Mouse (Mus musculus) layer of hippocampus, postnatal 10 days (tissue): ENCODE data around the gene Kctd11. TPM values are rescaled to one million over a fixed set of nuclear protein-coding genes. Genes with fewer than 3 reads are reported as not detected.

Experiments used
- DNase-seq, 2 experiments: peaks; one replicate each; pipeline ENCODE4 v3.0.0; 2021; ENCODE audit warnings: low spot score in 2 of 2
- microRNA-seq, 2 experiments: library from miRNA; unstranded; fragments of <30 nt; microRNA quantifications; one replicate each; pipeline ENCODE4 v1.2.0; 2021
- total RNA-seq, 2 experiments: library from RNA; stranded (reverse); gene quantifications; 2 replicates each; pipeline ENCODE4 v1.2.3; 2021

The Kctd11 gene
- total RNA-seq, 2 experiments from 2014 or later, result 0.85 TPM

GRCm38 (mm10) chr11:69849128-69849527 lies 32.1 kb downstream of the Kctd11 start:
- DNase-seq, result no peak

GRCm38 (mm10) chr11:69848021-69848420 lies 33.2 kb downstream of the Kctd11 start:
- DNase-seq, result no peak

DNA sequence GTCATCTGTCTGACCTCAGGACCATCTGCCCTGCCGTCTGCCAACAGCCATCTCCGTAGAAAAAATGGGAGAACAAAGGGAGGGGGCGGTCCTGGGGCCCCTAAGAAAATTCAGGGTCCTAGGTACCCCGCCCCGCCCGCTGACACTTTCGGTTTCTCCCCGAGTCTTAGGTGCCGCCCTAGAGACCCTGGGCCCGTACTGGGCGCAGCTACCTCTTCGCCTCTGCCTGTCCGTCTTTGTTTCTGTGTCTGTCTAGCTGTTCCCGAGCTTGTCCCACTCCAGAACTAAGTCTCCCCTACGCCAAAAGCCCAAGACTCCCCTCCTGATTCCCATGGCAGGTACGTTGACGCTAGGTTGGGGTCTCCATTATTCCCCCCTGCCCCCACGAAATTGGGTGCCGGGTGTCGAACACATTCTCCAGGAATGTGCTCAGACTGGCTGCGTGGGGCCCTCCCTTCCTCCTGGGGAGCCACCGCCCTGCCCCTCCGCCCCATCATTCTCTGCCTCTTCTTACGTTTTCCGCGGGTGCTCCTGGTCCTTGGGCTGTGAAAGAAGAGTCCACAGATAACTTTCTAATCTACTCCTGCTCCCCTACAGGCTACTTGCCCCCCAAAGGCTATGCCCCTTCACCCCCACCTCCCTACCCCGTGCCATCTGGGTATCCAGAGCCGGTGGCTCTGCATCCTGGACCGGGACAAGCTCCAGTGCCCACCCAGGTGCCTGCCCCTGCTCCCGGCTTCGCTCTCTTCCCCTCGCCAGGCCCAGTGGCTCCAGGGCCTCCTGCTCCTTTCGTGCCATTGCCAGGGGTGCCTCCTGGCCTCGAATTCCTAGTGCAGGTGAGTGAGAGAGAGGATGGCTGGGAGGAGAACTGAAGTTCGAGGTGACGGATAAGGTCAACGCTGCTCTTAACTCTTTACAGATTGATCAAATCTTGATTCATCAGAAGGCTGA lies 34.2 kb downstream of the Kctd11 start:
- peak in 1 of 2 experiments; percentile 37 for DNase-seq

GRCm38 (mm10) chr11:69846198-69846680 lies 35.0 kb downstream of the Kctd11 start, which contains the start of gene Plscr3:
TSS of gene Plscr3 (plus strand) at chr11:69846376.
- peak; percentile 89 to 95 for DNase-seq

DNA sequence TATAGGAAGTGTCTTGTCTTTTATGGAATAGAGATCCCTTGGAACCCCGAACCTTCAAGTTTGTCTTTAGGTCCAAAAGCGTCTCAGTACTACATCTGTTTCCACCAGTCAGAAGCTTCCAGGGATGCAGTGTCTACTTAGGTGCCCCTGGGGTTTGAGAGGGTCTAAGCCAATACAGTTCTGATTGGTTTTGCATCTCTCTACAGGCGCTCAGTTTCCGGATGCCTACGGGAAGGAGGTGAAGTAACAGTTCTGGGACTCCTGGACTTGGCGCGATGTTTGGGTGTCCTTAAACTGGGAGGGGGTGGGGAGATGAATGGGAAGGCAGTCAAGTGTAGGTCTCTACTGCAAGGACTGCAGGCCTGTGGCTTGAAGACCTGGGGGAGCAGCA lies 42.5 kb downstream of the Kctd11 start:
- DNase-seq, result no peak

DNA sequence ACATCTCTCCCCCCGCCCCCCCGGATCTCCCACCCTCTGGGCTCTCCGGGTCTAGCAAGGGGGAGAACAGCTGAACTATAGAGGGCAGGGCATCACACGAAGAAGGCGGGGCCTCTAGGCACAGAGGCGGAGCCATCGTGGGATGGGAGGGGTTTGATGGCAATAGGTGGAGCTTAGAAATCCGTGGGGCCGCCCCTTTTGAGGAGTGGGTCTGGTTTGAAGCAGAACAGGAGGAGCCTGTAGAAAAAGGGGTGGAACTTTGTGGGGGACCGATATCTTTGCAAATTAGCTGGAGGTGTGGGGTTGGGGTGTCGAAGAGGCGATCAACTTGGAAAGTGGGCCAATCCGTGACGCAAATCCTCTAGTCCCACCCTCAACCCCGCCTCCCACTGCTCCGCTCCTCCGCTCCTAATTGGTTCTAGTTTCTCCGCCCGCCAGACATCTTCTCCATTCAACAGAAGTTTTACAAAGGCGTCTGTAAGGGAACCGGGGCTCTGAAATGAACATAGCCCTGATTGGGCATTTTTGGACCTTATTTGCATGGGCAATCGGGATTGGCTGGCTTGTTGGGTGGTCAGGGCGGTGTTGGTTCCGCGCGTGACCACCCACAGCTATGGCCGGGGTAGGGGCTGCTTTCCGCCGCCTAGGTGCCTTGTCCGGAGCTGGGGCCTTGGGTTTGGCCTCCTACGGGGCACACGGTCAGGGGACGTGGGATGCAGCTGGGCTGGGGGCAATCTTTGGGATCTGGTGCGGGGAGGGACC lies 43.1 kb downstream of the Kctd11 start, which contains the start of gene Tmem256:
TSS of gene Tmem256 (plus strand) at position 563 of the 762 bp plus-strand sequence.
- DNase-seq, result peak; percentile 95 to 97

DNA sequence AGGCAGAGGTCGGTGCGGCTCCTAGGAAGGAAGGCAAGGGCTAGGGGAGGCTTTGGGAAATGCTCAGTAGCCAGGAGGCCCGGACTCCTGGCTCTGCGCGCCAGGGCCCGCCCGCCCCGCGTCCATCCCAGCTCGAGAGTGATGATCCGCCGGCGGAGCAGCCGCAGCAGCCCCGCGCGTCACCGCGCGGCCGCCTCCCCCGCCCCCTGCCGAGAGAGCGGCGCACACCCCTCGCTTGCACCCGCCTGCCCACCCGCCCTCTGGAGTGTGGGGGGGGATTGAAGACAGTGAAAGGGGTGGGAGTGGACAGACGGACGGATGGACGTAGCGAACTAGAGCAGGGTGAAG lies 43.6 kb downstream of the Kctd11 start, which contains the start of gene Nlgn2:
TSS of gene Nlgn2 (minus strand) at position 181 of the 348 bp plus-strand sequence.
- no peak for DNase-seq

DNA sequence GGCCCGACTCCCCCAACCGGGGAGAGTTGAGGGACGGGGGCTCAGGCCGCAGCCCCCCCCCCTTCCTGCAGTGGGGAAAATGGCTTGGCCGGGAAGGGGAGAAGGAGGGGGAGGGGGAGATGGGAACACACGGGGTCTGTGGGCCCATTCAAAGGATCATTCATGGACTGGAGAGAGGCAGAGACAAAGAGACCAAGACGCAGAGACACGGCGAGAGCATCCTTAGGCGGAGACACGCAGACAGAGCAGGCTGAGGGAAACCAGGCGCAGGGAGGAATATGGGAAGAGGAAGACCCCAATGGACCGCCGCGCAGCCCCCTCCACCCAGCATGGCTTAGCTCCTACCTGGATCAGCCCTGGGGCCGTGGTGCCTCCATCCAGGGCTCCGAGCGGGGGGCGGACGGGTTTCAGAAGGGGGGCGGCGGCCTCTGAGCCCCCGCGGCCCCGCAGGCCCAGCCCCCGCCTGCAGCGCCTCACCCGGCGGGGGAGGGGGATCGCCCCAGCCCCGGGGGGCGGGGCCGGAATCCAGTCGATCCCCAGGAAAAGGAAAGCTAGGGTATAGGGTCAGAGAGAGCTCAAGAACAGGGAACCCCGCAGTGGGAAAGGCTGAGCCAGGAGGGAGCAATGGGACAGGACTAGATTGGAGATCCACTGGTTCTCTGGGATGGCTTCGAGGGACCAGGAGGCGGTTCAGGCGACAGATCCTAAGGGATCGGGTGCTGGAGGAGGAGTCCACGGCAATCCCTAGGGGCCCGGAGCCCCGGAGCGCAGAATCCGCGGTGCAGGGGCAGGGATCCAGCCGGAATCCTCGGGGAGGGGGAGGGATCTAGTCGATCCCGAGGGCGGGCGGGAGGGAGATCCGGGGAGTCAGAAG lies 44.3 kb downstream of the Kctd11 start:
- DNase-seq, result peak; percentile 49 to 68

DNA sequence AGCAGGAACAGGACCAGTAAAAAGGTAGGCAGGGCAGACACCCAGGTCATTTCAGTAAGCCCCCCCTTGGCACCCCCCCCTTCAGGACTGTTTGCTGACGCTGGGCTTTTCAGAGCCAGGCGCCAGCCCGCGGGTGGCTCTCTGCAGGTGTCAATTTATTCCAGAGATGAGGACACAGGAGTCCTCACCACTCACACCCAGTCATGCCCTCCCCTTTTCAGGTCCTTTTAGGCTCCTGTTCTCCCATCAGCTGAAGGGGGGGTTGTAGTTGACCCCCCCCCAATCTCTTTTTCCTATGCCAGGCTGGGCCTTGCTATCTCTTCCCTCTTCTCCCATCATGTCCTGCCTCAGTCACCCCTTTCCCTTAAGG lies 45.3 kb downstream of the Kctd11 start:
- no peak for DNase-seq

DNA sequence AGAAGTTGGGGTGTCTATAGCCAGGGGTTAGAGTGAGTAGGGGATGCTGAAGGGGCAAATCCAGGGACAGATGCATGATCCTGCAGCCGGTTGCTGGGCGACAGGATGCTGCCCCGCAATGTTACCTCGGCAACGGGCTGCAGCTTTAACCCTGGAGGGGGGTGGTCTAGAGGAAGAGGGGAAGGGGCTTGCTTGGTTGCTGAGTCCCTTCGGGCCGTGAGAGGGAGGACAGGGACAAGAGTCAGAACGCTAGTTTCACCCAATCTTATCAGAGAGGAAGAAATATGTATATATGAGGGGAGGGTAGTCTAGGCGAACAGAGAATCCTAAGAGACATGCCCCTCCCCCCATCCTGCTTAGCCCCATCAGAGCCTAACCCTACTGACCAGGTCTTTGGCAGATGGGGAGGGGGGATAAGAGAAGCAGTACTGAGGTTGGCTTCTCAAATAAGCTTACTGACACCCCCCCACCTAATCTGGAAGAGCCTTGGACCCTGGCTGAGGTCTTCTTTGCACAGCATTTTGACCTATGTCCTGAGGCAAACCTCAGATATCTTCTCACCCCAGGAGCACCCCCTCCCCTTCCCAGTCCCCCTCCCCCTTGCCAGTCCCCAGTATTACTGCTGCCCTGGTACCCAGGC lies 45.8 kb downstream of the Kctd11 start:
- peak in 1 of 2 experiments; percentile 33 for DNase-seq

DNA sequence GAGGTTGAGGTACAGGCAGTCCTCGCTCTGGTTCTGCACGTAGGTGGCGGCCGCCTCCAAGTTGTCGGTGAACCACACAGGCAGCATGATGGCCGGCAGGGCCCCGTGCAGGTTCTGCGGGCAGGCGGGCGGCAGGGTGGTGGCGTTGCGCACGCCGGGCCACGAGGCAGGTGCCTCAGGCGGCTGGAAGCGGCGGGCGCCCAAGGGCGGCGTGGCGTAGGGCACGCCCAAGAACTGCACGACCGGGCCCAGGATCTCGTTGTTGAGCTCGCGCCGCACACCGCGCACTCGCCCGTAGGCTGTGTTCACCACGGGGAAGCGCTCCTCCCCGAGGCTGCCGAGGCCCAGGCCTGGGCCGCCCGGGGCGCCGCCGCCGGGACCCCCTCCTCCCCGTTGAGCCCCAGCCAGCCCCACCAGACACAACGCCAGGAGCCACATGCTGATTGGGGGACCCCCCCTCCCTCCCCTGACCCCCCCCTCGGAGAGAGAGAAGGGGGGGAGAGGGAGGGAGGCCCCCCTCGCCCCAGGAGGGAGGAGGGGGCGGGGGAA lies 47.1 kb downstream of the Kctd11 start:
- peak in 1 of 2 experiments; percentile 44 for DNase-seq

- no peak for DNase-seq
Observed at GRCm38 (mm10) chr11:69833554-69833953, 47.7 kb downstream of the Kctd11 start.

- no peak for DNase-seq
Observed at GRCm38 (mm10) chr11:69828832-69829231, 52.4 kb downstream of the Kctd11 start.

Small RNA genes within 50 kb of the gene (microRNA-seq; reads per million reads assigned to microRNA genes)
- gene Mir6924, result 0 reads per million in 2 experiments

Other genes starting within 250 kb of the Kctd11 start
- 100 to 1,000 TPM in 1 of 2 experiments, 10 to 100 TPM in 1; 99.2 to 103 TPM for gene Fxr2, start 248.4 kb downstream of the Kctd11 start, total RNA-seq
- not detected for gene Sox15, start 226.1 kb downstream of the Kctd11 start, total RNA-seq
- 10 to 100 TPM; 85.9 to 89.9 TPM for gene Mpdu1, start 218.8 kb downstream of the Kctd11 start, total RNA-seq
- gene Cd68, start 215.3 kb downstream of the Kctd11 start, total RNA-seq, result 10 to 100 TPM in 1 of 2 experiments, 1 to 10 TPM in 1; 8.4 to 11.5 TPM
- gene Eif4a1, start 209.0 kb downstream of the Kctd11 start, total RNA-seq, result 100 to 1,000 TPM; 492 to 501 TPM
- 10 to 100 TPM; 88.0 to 98.7 TPM for gene Senp3, start 199.3 kb downstream of the Kctd11 start, total RNA-seq
- gene Tnfsf13, start 195.6 kb downstream of the Kctd11 start, total RNA-seq, result 1 to 10 TPM; 1.1 to 1.2 TPM
- 1 to 10 TPM; 6.7 to 8.3 TPM for gene Tnfsf12, start 185.6 kb downstream of the Kctd11 start, total RNA-seq
- gene Tnfsfm13, start 185.3 kb downstream of the Kctd11 start, total RNA-seq, result under 1 TPM; 0.69 to 0.76 TPM
- gene Polr2a, start 122.8 kb downstream of the Kctd11 start, total RNA-seq, result 10 to 100 TPM; 55.6 to 59.4 TPM
- under 1 TPM in 1 of 2 experiments, not detected in 1; 0.22 TPM for gene Slc35g3, start 119.4 kb downstream of the Kctd11 start, total RNA-seq
- gene Zbtb4, start 115.5 kb downstream of the Kctd11 start, total RNA-seq, result 10 to 100 TPM; 69.7 to 72.8 TPM
- 1 to 10 TPM; 1.1 to 1.6 TPM for gene Chrnb1, start 85.5 kb downstream of the Kctd11 start, total RNA-seq
- gene Fgf11, start 79.5 kb downstream of the Kctd11 start, total RNA-seq, result 10 to 100 TPM; 26.8 to 26.9 TPM
- gene Tmem102, start 75.8 kb downstream of the Kctd11 start, total RNA-seq, result not detected
- not detected for gene Gm39566, start 66.1 kb downstream of the Kctd11 start, total RNA-seq
- gene Spem2, start 62.9 kb downstream of the Kctd11 start, total RNA-seq, result not detected
- gene Spem1, start 59.2 kb downstream of the Kctd11 start, total RNA-seq, result under 1 TPM; 0.34 to 0.54 TPM
- gene Nlgn2, start 43.6 kb downstream of the Kctd11 start, total RNA-seq, result 100 to 1,000 TPM; 227 to 245 TPM
- 100 to 1,000 TPM; 148 to 153 TPM for gene Tmem256, start 42.9 kb downstream of the Kctd11 start, total RNA-seq
- gene Plscr3, start 35.0 kb downstream of the Kctd11 start, total RNA-seq, result 10 to 100 TPM; 31.2 to 37.7 TPM
- gene Tnk1, start 22.7 kb downstream of the Kctd11 start, total RNA-seq, result under 1 TPM in 1 of 2 experiments, not detected in 1; 0.25 TPM
- gene Tmem95, start 3.4 kb downstream of the Kctd11 start, total RNA-seq, result not detected
- gene Acap1, start 14.1 kb upstream of the Kctd11 start, total RNA-seq, result under 1 TPM; 0.16 to 0.21 TPM
- 1 to 10 TPM; 2.4 to 2.5 TPM for gene 2810408A11Rik, start 19.6 kb upstream of the Kctd11 start, total RNA-seq
- 100 to 1,000 TPM; 127 to 146 TPM for gene Neurl4, start 19.7 kb upstream of the Kctd11 start, total RNA-seq
- 10 to 100 TPM; 27.8 to 30.2 TPM for gene Gps2, start 32.5 kb upstream of the Kctd11 start, total RNA-seq
- gene Eif5a, start 40.6 kb upstream of the Kctd11 start, total RNA-seq, result 100 to 1,000 TPM; 479 to 501 TPM
- gene Ybx2, start 54.4 kb upstream of the Kctd11 start, total RNA-seq, result 1 to 10 TPM; 9.2 to 9.5 TPM
- gene Slc2a4, start 66.8 kb upstream of the Kctd11 start, total RNA-seq, result 1 to 10 TPM; 1.7 to 2.0 TPM
- gene Cldn7, start 83.4 kb upstream of the Kctd11 start, total RNA-seq, result not detected
- gene Ctdnep1, start 99.8 kb upstream of the Kctd11 start, total RNA-seq, result 100 to 1,000 TPM; 101 to 105 TPM
- 10 to 100 TPM; 98.0 to 99.5 TPM for gene Elp5, start 101.1 kb upstream of the Kctd11 start, total RNA-seq
- 100 to 1,000 TPM; 256 to 267 TPM for gene Gabarap, start 109.7 kb upstream of the Kctd11 start, total RNA-seq
- gene Phf23, start 114.4 kb upstream of the Kctd11 start, total RNA-seq, result 10 to 100 TPM; 40.1 to 43.7 TPM
- gene Dvl2, start 119.2 kb upstream of the Kctd11 start, total RNA-seq, result 10 to 100 TPM; 26.1 to 38.9 TPM
- 10 to 100 TPM; 55.7 to 57.6 TPM for gene Acadvl, start 134.0 kb upstream of the Kctd11 start, total RNA-seq
- 100 to 1,000 TPM; 705 to 717 TPM for gene Dlg4, start 135.5 kb upstream of the Kctd11 start, total RNA-seq
- gene Asgr1, start 172.7 kb upstream of the Kctd11 start, total RNA-seq, result 1 to 10 TPM; 1.2 to 1.3 TPM
- not detected for gene Asgr2, start 211.2 kb upstream of the Kctd11 start, total RNA-seq
- gene Mgl2, start 248.9 kb upstream of the Kctd11 start, total RNA-seq, result under 1 TPM; 0.67 to 0.69 TPM